Mouse (Mus musculus) c-Kit-negative CD71-positive TER-119-positive erythroid progenitor cells, embryonic 14.5 days (primary cell): ENCODE measurements around the gene Klhl31.

Experiments used
- DNase-seq: peaks from one replicate; pipeline ENCODE4 v3.0.0-alpha.2; 2013; ENCODE audit warnings: low read depth, low spot score

The Klhl31 gene

GRCm38 (mm10) chr9:77623318-77624050 lies 12.8 kb upstream of the Klhl31 start:
- no peak for DNase-seq

GRCm38 (mm10) chr9:77624171-77624570 lies 12.1 kb upstream of the Klhl31 start:
- no peak for DNase-seq

GRCm38 (mm10) chr9:77628676-77629075 lies 7.6 kb upstream of the Klhl31 start:
- no peak for DNase-seq

- DNase-seq, result no peak
These were observed 6.6 kb upstream of the Klhl31 start for GRCm38 (mm10) chr9:77629708-77630107.

- DNase-seq, result no peak
These were observed 5.5 kb upstream of the Klhl31 start for GRCm38 (mm10) chr9:77630764-77631163.

GRCm38 (mm10) chr9:77632432-77632831 lies 3.9 kb upstream of the Klhl31 start:
- no peak for DNase-seq

- no peak for DNase-seq
These were observed 297 bp upstream of the Klhl31 start for GRCm38 (mm10) chr9:77636003-77636402.

GRCm38 (mm10) chr9:77637357-77637756 lies 1.1 kb downstream of the Klhl31 start:
- DNase-seq, result no peak

- DNase-seq, result no peak
These were observed 8.9 kb downstream of the Klhl31 start for GRCm38 (mm10) chr9:77645176-77645575.

- DNase-seq, result no peak
These were observed 15.5 kb downstream of the Klhl31 start for GRCm38 (mm10) chr9:77651847-77652246.

- DNase-seq, result no peak
These were observed 17.6 kb downstream of the Klhl31 start for GRCm38 (mm10) chr9:77653907-77654306.

GRCm38 (mm10) chr9:77655181-77655934 lies 19.1 kb downstream of the Klhl31 start:
- no peak for DNase-seq

GRCm38 (mm10) chr9:77655935-77656288 lies 19.6 kb downstream of the Klhl31 start:
- DNase-seq, result no peak

- DNase-seq, result no peak
These were observed 26.6 kb downstream of the Klhl31 start for GRCm38 (mm10) chr9:77662917-77663316.

GRCm38 (mm10) chr9:77670095-77670494 lies 33.8 kb downstream of the Klhl31 start:
- DNase-seq, result no peak

- DNase-seq, result no peak
These were observed 34.7 kb downstream of the Klhl31 start for GRCm38 (mm10) chr9:77671004-77671403.

GRCm38 (mm10) chr9:77673218-77673617 lies 36.9 kb downstream of the Klhl31 start:
- DNase-seq, result no peak

- no peak for DNase-seq
These were observed 37.7 kb downstream of the Klhl31 start for GRCm38 (mm10) chr9:77673986-77674385.

GRCm38 (mm10) chr9:77684938-77685337 lies 48.6 kb downstream of the Klhl31 start:
- no peak for DNase-seq

- DNase-seq, result no peak
These were observed 49.7 kb downstream of the Klhl31 start for GRCm38 (mm10) chr9:77685825-77686500.

GRCm38 (mm10) chr9:77692707-77693106 lies 56.4 kb downstream of the Klhl31 start:
- no peak for DNase-seq

- no peak for DNase-seq
These were observed 57.1 kb downstream of the Klhl31 start for GRCm38 (mm10) chr9:77693405-77693804.

- no peak for DNase-seq
These were observed 59.3 kb downstream of the Klhl31 start for GRCm38 (mm10) chr9:77695586-77695985.
